Mouse (Mus musculus) hindbrain, embryonic 16.5 days (tissue): ENCODE measurements around the gene Lin7c. TPM values are rescaled to one million over a fixed set of nuclear protein-coding genes. Genes with fewer than 3 reads are reported as not detected.

Experiments used
- ATAC-seq: fragments of 200-750 bp; cut with Nextera tagmentation; 2 replicates; pipeline ENCODE4 v1.8.0; 2017; ENCODE audit warnings: moderate TSS enrichment, moderate library complexity
- H3K27ac ChIP-seq: fragments of 300-500 bp; sonication (generic); 2 replicates; pipeline ENCODE4 v1.5.1; 2014; ENCODE audit warnings: low read depth, mild to moderate bottlenecking, control low read depth, low read length, moderate library complexity
- H3K27me3 ChIP-seq: fragments of 300-500 bp; sonication (generic); replicated peaks from 2 replicates; pipeline ENCODE4 v1.6.1; 2014; ENCODE audit warnings: low read length; ENCODE audit not compliant: control insufficient read depth, insufficient read depth
- H3K36me3 ChIP-seq: fragments of 300-500 bp; sonication (generic); 2 replicates; pipeline ENCODE4 v1.6.1; 2014; ENCODE audit warnings: mild to moderate bottlenecking, low read length, moderate library complexity, mixed read lengths; ENCODE audit not compliant: control insufficient read depth, insufficient read depth
- H3K4me1 ChIP-seq: fragments of 300-500 bp; sonication (generic); 2 replicates; pipeline ENCODE4 v1.6.1; 2014; ENCODE audit warnings: low read depth, low read length; ENCODE audit not compliant: control insufficient read depth, insufficient read depth
- H3K4me2 ChIP-seq: fragments of 300-500 bp; sonication (generic); 2 replicates; pipeline ENCODE4 v1.6.1; 2014; ENCODE audit warnings: mild to moderate bottlenecking, low read length, control low read depth, moderate library complexity
- H3K4me3 ChIP-seq: fragments of 300-500 bp; sonication (generic); 2 replicates; pipeline ENCODE4 v1.5.1; 2014; ENCODE audit warnings: mild to moderate bottlenecking, low read length, control low read depth, moderate library complexity
- H3K9ac ChIP-seq: fragments of 300-500 bp; sonication (generic); 2 replicates; pipeline ENCODE4 v1.6.1; 2014; ENCODE audit warnings: low read depth, mild to moderate bottlenecking, control low read depth, low read length, moderate library complexity
- H3K9me3 ChIP-seq: fragments of 300-500 bp; sonication (generic); 2 replicates; pipeline ENCODE4 v1.6.1; 2014; ENCODE audit warnings: mild to moderate bottlenecking, low read length, moderate library complexity; ENCODE audit not compliant: control insufficient read depth
- WGBS: fragments of 180-500 bp; shearing (Covaris S2); extraction: QIAGEN DNeasy Blood & Tissue Kit; methylation state at CpG from one replicate; pipeline ENCODE4 v1.1.7; 2014; 5-methylcytosine and 5-hydroxymethylcytosine counted together
- polyA plus RNA-seq: library from polyadenylated mRNA; unstranded; fragments of >200 nt; fragmentation: Nextera tagmentation; extraction: Ambion mirVana; gene quantifications from 2 replicates; pipeline ENCODE4 v1.2.1, GENCODE M21; 2015

Lin7c gene
- polyA plus RNA-seq, 1 experiment from 2014 or later: 194 TPM

GRCm38 (mm10) chr2:109930366-109930765 is 39.7 kb downstream of the Lin7c start:
- no peak overlapping the region for H3K9ac ChIP-seq
- no peak for ATAC-seq
- no peaks in the 10 kb centered on the region for H3K27me3 ChIP-seq
- 92% methylated on average over 5 of the region's 5 CpGs for WGBS
- no peaks in the 10 kb centered on the region for H3K36me3 ChIP-seq
- H3K9me3 ChIP-seq: no peaks in the 10 kb centered on the region
- no peak overlapping the region for H3K4me3 ChIP-seq
- H3K4me1 ChIP-seq: no peaks in the 10 kb centered on the region; the same call in 1 of the 2 replicates
- no peak overlapping the region for H3K4me2 ChIP-seq
- no peak overlapping the region for H3K27ac ChIP-seq

GRCm38 (mm10) chr2:109930771-109931170 is 40.1 kb downstream of the Lin7c start:
- no peaks in the 10 kb centered on the region; the same call in 1 of the 2 replicates for H3K4me1 ChIP-seq
- no peak overlapping the region for H3K27ac ChIP-seq
- 92% methylated on average over 4 of the region's 4 CpGs for WGBS
- no peak overlapping the region for H3K4me2 ChIP-seq
- no peaks in the 10 kb centered on the region for H3K36me3 ChIP-seq
- no peaks in the 10 kb centered on the region for H3K27me3 ChIP-seq
- no peak for ATAC-seq
- no peak overlapping the region for H3K4me3 ChIP-seq
- no peak overlapping the region for H3K9ac ChIP-seq
- no peaks in the 10 kb centered on the region for H3K9me3 ChIP-seq

GRCm38 (mm10) chr2:109931978-109932780 is 41.5 kb downstream of the Lin7c start:
- no peaks in the 10 kb centered on the region for H3K9me3 ChIP-seq
- H3K27ac ChIP-seq: no peak overlapping the region
- no peak overlapping the region for H3K4me3 ChIP-seq
- ATAC-seq: no peak
- WGBS: 49% methylated on average over 13 of the region's 13 CpGs
- no peaks in the 10 kb centered on the region for H3K27me3 ChIP-seq
- H3K9ac ChIP-seq: 0 out of 2 replicates have a peak overlapping the region, but pooled peaks have one; percentile 22
- H3K4me2 ChIP-seq: no peak overlapping the region; the same call in 1 of the 2 replicates
- H3K4me1 ChIP-seq: no peaks in the 10 kb centered on the region; the same call in 1 of the 2 replicates
- no peaks in the 10 kb centered on the region for H3K36me3 ChIP-seq

- H3K36me3 ChIP-seq: no peaks in the 10 kb centered on the region
- H3K27me3 ChIP-seq: no peaks in the 10 kb centered on the region
- no peak overlapping the region for H3K4me2 ChIP-seq
- no peak overlapping the region for H3K27ac ChIP-seq
- no peaks in the 10 kb centered on the region for H3K9me3 ChIP-seq
- no peak overlapping the region for H3K9ac ChIP-seq
- H3K4me1 ChIP-seq: no peaks in the 10 kb centered on the region; the same call in 1 of the 2 replicates
- H3K4me3 ChIP-seq: no peak overlapping the region
- WGBS: 79% methylated on average over 3 of the region's 3 CpGs
- no peak for ATAC-seq
Observed at GRCm38 (mm10) chr2:109933151-109933550, 42.5 kb downstream of the Lin7c start.

GRCm38 (mm10) chr2:109934086-109934485 is 43.4 kb downstream of the Lin7c start:
- ATAC-seq: no peak
- Histone ChIP-seq H3K27ac (no peak overlapping the region), H3K36me3 (no peaks in the 10 kb centered on the region), H3K4me1 (no peaks in the 10 kb centered on the region; the same call in 1 of the 2 replicates), H3K9ac (no peak overlapping the region), H3K4me2 (no peak overlapping the region), H3K4me3 (no peak overlapping the region), H3K9me3 (no peaks in the 10 kb centered on the region), H3K27me3 (no peaks in the 10 kb centered on the region)
- WGBS: 65% methylated on average over 4 of the region's 4 CpGs

- Histone ChIP-seq H3K27me3 (no peaks in the 10 kb centered on the region), H3K9ac (no peak overlapping the region), H3K27ac (no peak overlapping the region), H3K4me2 (no peak overlapping the region), H3K36me3 (no peaks in the 10 kb centered on the region), H3K4me3 (no peak overlapping the region), H3K4me1 (no peaks in the 10 kb centered on the region; the same call in 1 of the 2 replicates), H3K9me3 (no peaks in the 10 kb centered on the region)
- ATAC-seq: no peak
- WGBS: 89% methylated on average over 3 of the region's 3 CpGs
Observed at GRCm38 (mm10) chr2:109935194-109935593, 44.5 kb downstream of the Lin7c start.

GRCm38 (mm10) chr2:109935754-109936409 is 45.2 kb downstream of the Lin7c start:
- no peak overlapping the region for H3K4me2 ChIP-seq
- H3K36me3 ChIP-seq: no peaks in the 10 kb centered on the region
- H3K9me3 ChIP-seq: no peaks in the 10 kb centered on the region
- H3K4me3 ChIP-seq: no peak overlapping the region
- no peak overlapping the region for H3K9ac ChIP-seq
- no peaks in the 10 kb centered on the region; the same call in 1 of the 2 replicates for H3K4me1 ChIP-seq
- ATAC-seq: no peak
- no peaks in the 10 kb centered on the region for H3K27me3 ChIP-seq
- WGBS: 51% methylated on average over 11 of the region's 11 CpGs
- no peak overlapping the region for H3K27ac ChIP-seq

GRCm38 (mm10) chr2:109936410-109936755 is 45.7 kb downstream of the Lin7c start:
- Histone ChIP-seq H3K9me3 (no peaks in the 10 kb centered on the region), H3K36me3 (no peaks in the 10 kb centered on the region), H3K4me3 (no peak overlapping the region), H3K9ac (no peak overlapping the region), H3K4me2 (no peak overlapping the region), H3K4me1 (no peaks in the 10 kb centered on the region; the same call in 1 of the 2 replicates), H3K27me3 (no peaks in the 10 kb centered on the region), H3K27ac (no peak overlapping the region)
- 39% methylated on average over 2 of the region's 2 CpGs for WGBS
- no peak for ATAC-seq

GRCm38 (mm10) chr2:109941973-109942444 is 51.4 kb downstream of the Lin7c start:
- peaks cover 2% of the 10 kb centered on the region; the same call in 1 of the 2 replicates for H3K4me1 ChIP-seq
- ATAC-seq: peak; percentile 57; the same call in 1 of the 2 replicates
- no peaks in the 10 kb centered on the region for H3K27me3 ChIP-seq
- H3K9me3 ChIP-seq: no peaks in the 10 kb centered on the region
- no peaks in the 10 kb centered on the region for H3K36me3 ChIP-seq
- H3K27ac ChIP-seq: 0 out of 2 replicates have a peak overlapping the region, but pooled peaks have one; percentile 37
- no peak overlapping the region for H3K9ac ChIP-seq
- no peak overlapping the region for H3K4me3 ChIP-seq
- no peak overlapping the region for H3K4me2 ChIP-seq
- WGBS: 18% methylated on average over 5 of the region's 5 CpGs
